Mouse (Mus musculus) adrenal gland, postnatal 10 days (tissue): ENCODE data around the gene Clca3b. TPM values are rescaled to one million over a fixed set of nuclear protein-coding genes. Genes with fewer than 3 reads are reported as not detected.

Experiments used
- total RNA-seq, 2 experiments: library from RNA; stranded (reverse); gene quantifications; 2 replicates each; pipeline ENCODE4 v1.2.3; 2021

Gene Clca3b
- total RNA-seq, 2 experiments from 2014 or later = not detected

Other genes with a start within 250 kb of the Clca3b start
- gene Sh3glb1, start 129.0 kb downstream of the Clca3b start, total RNA-seq = 100 to 1,000 TPM; 271 to 286 TPM
- 1 to 10 TPM; 9.3 to 9.6 TPM for gene Clca3a1, start 88.4 kb downstream of the Clca3b start, total RNA-seq
- under 1 TPM; 0.12 to 0.21 TPM for gene Clca3a2, start 29.9 kb downstream of the Clca3b start, total RNA-seq
- not detected for gene Clca4b, start 83.2 kb upstream of the Clca3b start, total RNA-seq
- not detected for gene Clca4a, start 125.7 kb upstream of the Clca3b start, total RNA-seq
- gene Clca1, start 183.4 kb upstream of the Clca3b start, total RNA-seq = not detected